Mouse (Mus musculus) megakaryocyte, embryonic 14.5 days (primary cell): ENCODE data around the gene Vps35l.

Source experiments
- FLI1 ChIP-seq: IDR thresholded peaks from 2 replicates; pipeline ENCODE4 v1.6.1; 2012; ENCODE audit warnings: low read length, inconsistent platforms, mixed read lengths
- GATA1 ChIP-seq: IDR thresholded peaks from 3 replicates; pipeline ENCODE4 v1.6.1; 2012; ENCODE audit warnings: mixed read lengths, low read length, inconsistent platforms, borderline replicate concordance

DNA sequence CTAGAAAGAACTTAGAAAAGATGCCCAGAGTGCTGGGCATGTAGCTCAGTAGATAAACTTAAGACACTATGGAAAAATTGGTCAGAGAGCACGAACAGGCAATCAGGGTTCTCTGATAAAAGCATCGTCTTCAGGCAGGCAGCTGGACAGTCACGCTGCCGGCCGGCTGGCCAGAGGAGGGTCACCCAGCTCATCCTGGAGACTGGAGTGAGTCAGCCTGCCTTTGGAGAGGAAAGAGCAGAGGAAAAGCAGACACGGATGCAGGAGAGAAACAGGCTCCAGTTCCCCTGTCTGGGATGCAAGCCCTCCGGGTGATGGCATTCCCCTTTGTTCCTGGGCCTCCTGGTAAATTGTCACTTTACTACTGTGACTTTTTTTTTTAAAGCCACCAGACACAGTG, 57.6 kb downstream of the Vps35l start:
- no peak for TF ChIP-seq GATA1
- TF ChIP-seq FLI1: no peak
